ENCODE assay signal across 8 mouse cellular contexts in the genomic region with DNA sequence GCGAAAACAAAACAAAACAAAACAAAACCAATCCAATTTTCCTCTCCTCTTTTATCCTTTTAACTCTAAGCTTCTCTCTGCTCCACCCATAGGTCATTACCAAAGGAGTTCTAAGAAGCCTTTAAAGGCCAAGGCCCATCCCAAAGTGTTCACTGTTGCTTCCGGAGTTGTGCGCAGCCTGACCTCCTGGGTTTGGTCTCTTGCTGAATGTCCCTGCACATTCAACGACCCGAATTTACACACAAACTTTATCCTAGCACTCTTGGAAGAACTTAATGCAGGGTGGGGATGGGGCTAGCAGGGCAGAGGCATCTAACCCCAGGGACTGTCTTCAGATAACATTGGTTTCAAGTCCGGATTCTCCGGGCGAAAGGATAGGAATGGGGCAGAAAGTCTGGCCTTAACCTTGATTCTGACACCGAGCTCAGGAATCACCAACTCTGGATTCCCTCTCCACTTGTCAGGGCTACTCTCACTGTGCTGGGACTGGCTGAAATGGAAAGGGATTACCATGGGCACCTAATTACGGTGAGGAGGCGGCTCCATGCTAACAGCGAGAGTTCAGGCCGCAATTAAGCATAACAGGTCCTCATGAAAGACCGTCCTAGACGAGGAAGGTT. TPM values are rescaled to one million over a fixed set of nuclear protein-coding genes. Genes with fewer than 3 reads are reported as not detected.
DNase-seq lines count a peak whose midpoint lies in the region; ATAC-seq and TF ChIP-seq lines count a peak whose summit lies in the region.

No protein-coding gene starts in this region.

- H3K4me3 ChIP-seq in forebrain, postnatal 0 days (ENCODE audit: low read depth, low read length): peak overlapping the region; percentile 84
- H3K4me3 ChIP-seq in midbrain, embryonic 15.5 days: peak overlapping the region; percentile 75

- 17% methylated on average over 15 of the region's 15 CpGs for WGBS in forebrain, postnatal 0 days
- WGBS in large intestine, adult 2 months: 8% methylated on average over 15 of the region's 15 CpGs
- 18% methylated on average over 15 of the region's 15 CpGs for WGBS in midbrain, embryonic 15.5 days

- peak overlapping the region; percentile 89 for H3K27ac ChIP-seq in forebrain, postnatal 0 days (ENCODE audit: low read depth, low read length)
- H3K27ac ChIP-seq in midbrain, embryonic 15.5 days: peak overlapping the region; percentile 90

- DNase-seq in embryo, embryonic 10 days (ENCODE audit: low spot score): peak; percentile 39
- no peak for DNase-seq in embryo, embryonic 11 days
- DNase-seq in adrenal gland, adult 8-10 months: peak; percentile 62
- DNase-seq in forebrain, postnatal 0 days: no peak
- DNase-seq in large intestine, adult 2 months (ENCODE audit: low read depth, low spot score): peak; percentile 42
- no peak for DNase-seq in cerebellum, adult 18-20 months
- DNase-seq in spleen, postnatal 14 days (ENCODE audit: low spot score in 2 of 2): no peak

- no peaks in the 10 kb centered on the region for H3K9me3 ChIP-seq in forebrain, postnatal 0 days (ENCODE audit: low read length)
- H3K9me3 ChIP-seq in midbrain, embryonic 15.5 days: no peaks in the 10 kb centered on the region

- no peak for TF ChIP-seq CTCF in forebrain, postnatal 0 days (IDR thresholded peaks at IDR 0.05; ENCODE audit: low read depth)

- no peaks in the 10 kb centered on the region for H3K27me3 ChIP-seq in forebrain, postnatal 0 days (ENCODE audit: insufficient read depth, low read length)
- H3K27me3 ChIP-seq in midbrain, embryonic 15.5 days (replicated peaks): no peaks in the 10 kb centered on the region

- H3K9ac ChIP-seq in forebrain, postnatal 0 days: peak overlapping the region; percentile 54
- peak overlapping the region; percentile 47 for H3K9ac ChIP-seq in midbrain, embryonic 15.5 days

- H3K4me1 ChIP-seq in forebrain, postnatal 0 days (ENCODE audit: insufficient read depth): peaks cover 12% of the 10 kb centered on the region
- H3K4me1 ChIP-seq in midbrain, embryonic 15.5 days: peaks cover 38% of the 10 kb centered on the region

- H3K4me2 ChIP-seq in forebrain, postnatal 0 days (ENCODE audit: low read depth): peak overlapping the region; percentile 59
- peak overlapping the region; percentile 82 for H3K4me2 ChIP-seq in midbrain, embryonic 15.5 days

- no peak for ATAC-seq in forebrain, postnatal 0 days
- ATAC-seq in midbrain, embryonic 15.5 days (replicated peaks): peak; percentile 4; the same call in 1 of the 2 replicates

- peaks cover 20% of the 10 kb centered on the region for H3K36me3 ChIP-seq in forebrain, postnatal 0 days (ENCODE audit: insufficient read depth)
- H3K36me3 ChIP-seq in midbrain, embryonic 15.5 days (replicated peaks): 0 out of 2 replicates have a peak, but pooled peaks cover 6% of the 10 kb centered on the region

RNA-seq across cellular contexts. Expression of a gene that starts 0.6 kb away (rescaled TPM):
- 100 to 1,000 TPM in 3 of 4 experiments, 10 to 100 TPM in 1; 90.9 to 127 (median 124) TPM for total RNA-seq in adrenal gland, adult 8-10 months (2022)
- total RNA-seq in forebrain, postnatal 0 days (2014; rRNA removed): 26.3 and 45.8 TPM in 2 replicates
- 19.2 and 24.4 TPM in 2 replicates for polyA plus RNA-seq in forebrain, postnatal 0 days (2015; fragmentation: Nextera tagmentation; extraction: Ambion mirVana)
- polyA plus RNA-seq in large intestine, adult 2 months (2012; rRNA removed): 15.6 and 18.7 TPM in 2 replicates
- 34.0 and 35.7 TPM in 2 replicates for polyA plus RNA-seq in midbrain, embryonic 15.5 days (2015; fragmentation: Nextera tagmentation; extraction: Ambion mirVana)

RNA-seq across cellular contexts. Expression of a gene that starts 0.7 kb away (rescaled TPM):
- 1 to 10 TPM; 1.0 to 7.5 (median 3.6) TPM for total RNA-seq in adrenal gland, adult 8-10 months (2022)
- 1.3 TPM in 1 of 2 replicates, not detected in the other for total RNA-seq in forebrain, postnatal 0 days (2014; rRNA removed)
- 0.10 and 0.67 TPM in 2 replicates for polyA plus RNA-seq in forebrain, postnatal 0 days (2015; fragmentation: Nextera tagmentation; extraction: Ambion mirVana)
- 1.5 and 1.7 TPM in 2 replicates for polyA plus RNA-seq in large intestine, adult 2 months (2012; rRNA removed)
- 1.0 and 1.8 TPM in 2 replicates for polyA plus RNA-seq in midbrain, embryonic 15.5 days (2015; fragmentation: Nextera tagmentation; extraction: Ambion mirVana)

RNA-seq across cellular contexts. Expression of a gene that starts 10.1 kb away (rescaled TPM):
- 10 to 100 TPM in 3 of 4 experiments, 1 to 10 TPM in 1; 8.9 to 50.3 (median 28.2) TPM for total RNA-seq in adrenal gland, adult 8-10 months (2022)
- 8.4 and 18.6 TPM in 2 replicates for total RNA-seq in forebrain, postnatal 0 days (2014; rRNA removed)
- 1.1 and 1.3 TPM in 2 replicates for polyA plus RNA-seq in forebrain, postnatal 0 days (2015; fragmentation: Nextera tagmentation; extraction: Ambion mirVana)
- 12.0 and 21.4 TPM in 2 replicates for polyA plus RNA-seq in large intestine, adult 2 months (2012; rRNA removed)
- polyA plus RNA-seq in midbrain, embryonic 15.5 days (2015; fragmentation: Nextera tagmentation; extraction: Ambion mirVana): 5.2 and 6.6 TPM in 2 replicates

RNA-seq across cellular contexts. Expression of a gene that starts 11.3 kb away (rescaled TPM):
- total RNA-seq in adrenal gland, adult 8-10 months (2022): 10 to 100 TPM; 27.4 to 59.1 (median 32.8) TPM
- not detected in 2 replicates for total RNA-seq in forebrain, postnatal 0 days (2014; rRNA removed)
- polyA plus RNA-seq in forebrain, postnatal 0 days (2015; fragmentation: Nextera tagmentation; extraction: Ambion mirVana): 0.08 TPM in 1 of 2 replicates, not detected in the other
- 0.24 and 0.26 TPM in 2 replicates for polyA plus RNA-seq in large intestine, adult 2 months (2012; rRNA removed)
- 0.08 and 0.11 TPM in 2 replicates for polyA plus RNA-seq in midbrain, embryonic 15.5 days (2015; fragmentation: Nextera tagmentation; extraction: Ambion mirVana)

RNA-seq across cellular contexts. Expression of a gene that starts 15.0 kb away (rescaled TPM):
- total RNA-seq in adrenal gland, adult 8-10 months (2022): 10 to 100 TPM; 32.5 to 39.9 (median 35.6) TPM
- 56.8 and 58.2 TPM in 2 replicates for total RNA-seq in forebrain, postnatal 0 days (2014; rRNA removed)
- 56.0 and 65.5 TPM in 2 replicates for polyA plus RNA-seq in forebrain, postnatal 0 days (2015; fragmentation: Nextera tagmentation; extraction: Ambion mirVana)
- polyA plus RNA-seq in large intestine, adult 2 months (2012; rRNA removed): 24.6 and 30.5 TPM in 2 replicates
- 70.6 and 76.4 TPM in 2 replicates for polyA plus RNA-seq in midbrain, embryonic 15.5 days (2015; fragmentation: Nextera tagmentation; extraction: Ambion mirVana)

Comparison
In these comparisons a context has a peak if more than half of its experiments do, and no peak if none do; other contexts are left out.
1. DNase-seq: peak in embryo, embryonic 10 days (single experiment), adrenal gland, adult 8-10 months (single experiment) and large intestine, adult 2 months (single experiment); none in embryo, embryonic 11 days (single experiment), forebrain, postnatal 0 days (single experiment), cerebellum, adult 18-20 months (0 of 2) and spleen, postnatal 14 days (0 of 2).